Mouse (Mus musculus) hindbrain, embryonic 16.5 days (tissue): ENCODE measurements around the gene Zrsr2. TPM values are rescaled to one million over a fixed set of nuclear protein-coding genes. Genes with fewer than 3 reads are reported as not detected.
A peak's percentile ranks its signal among the peaks of the same experiment; 100 is the strongest.

Experiments
- ATAC-seq: fragments of 200-750 bp; cut with Nextera tagmentation; 2 replicates; pipeline ENCODE4 v1.8.0; 2017; ENCODE audit warnings: moderate TSS enrichment, moderate library complexity
- H3K27ac ChIP-seq: fragments of 300-500 bp; sonication (generic); 2 replicates; pipeline ENCODE4 v1.5.1; 2014; ENCODE audit warnings: low read depth, mild to moderate bottlenecking, control low read depth, low read length, moderate library complexity
- H3K27me3 ChIP-seq: fragments of 300-500 bp; sonication (generic); replicated peaks from 2 replicates; pipeline ENCODE4 v1.6.1; 2014; ENCODE audit warnings: low read length; ENCODE audit not compliant: control insufficient read depth, insufficient read depth
- H3K36me3 ChIP-seq: fragments of 300-500 bp; sonication (generic); 2 replicates; pipeline ENCODE4 v1.6.1; 2014; ENCODE audit warnings: mild to moderate bottlenecking, low read length, moderate library complexity, mixed read lengths; ENCODE audit not compliant: control insufficient read depth, insufficient read depth
- H3K4me1 ChIP-seq: fragments of 300-500 bp; sonication (generic); 2 replicates; pipeline ENCODE4 v1.6.1; 2014; ENCODE audit warnings: low read depth, low read length; ENCODE audit not compliant: control insufficient read depth, insufficient read depth
- H3K4me2 ChIP-seq: fragments of 300-500 bp; sonication (generic); 2 replicates; pipeline ENCODE4 v1.6.1; 2014; ENCODE audit warnings: mild to moderate bottlenecking, low read length, control low read depth, moderate library complexity
- H3K4me3 ChIP-seq: fragments of 300-500 bp; sonication (generic); 2 replicates; pipeline ENCODE4 v1.5.1; 2014; ENCODE audit warnings: mild to moderate bottlenecking, low read length, control low read depth, moderate library complexity
- H3K9ac ChIP-seq: fragments of 300-500 bp; sonication (generic); 2 replicates; pipeline ENCODE4 v1.6.1; 2014; ENCODE audit warnings: low read depth, mild to moderate bottlenecking, control low read depth, low read length, moderate library complexity
- H3K9me3 ChIP-seq: fragments of 300-500 bp; sonication (generic); 2 replicates; pipeline ENCODE4 v1.6.1; 2014; ENCODE audit warnings: mild to moderate bottlenecking, low read length, moderate library complexity; ENCODE audit not compliant: control insufficient read depth
- WGBS: fragments of 180-500 bp; shearing (Covaris S2); extraction: QIAGEN DNeasy Blood & Tissue Kit; methylation state at CpG from one replicate; pipeline ENCODE4 v1.1.7; 2014; 5-methylcytosine and 5-hydroxymethylcytosine counted together
- polyA plus RNA-seq: library from polyadenylated mRNA; unstranded; fragments of >200 nt; fragmentation: Nextera tagmentation; extraction: Ambion mirVana; gene quantifications from 2 replicates; pipeline ENCODE4 v1.2.1, GENCODE M21; 2015

Zrsr2 gene
- polyA plus RNA-seq, 1 experiment from 2014 or later = 60.1 TPM

- no peak for ATAC-seq
- Histone ChIP-seq H3K36me3 (no peaks in the 10 kb centered on the region), H3K27me3 (no peaks in the 10 kb centered on the region; the same call in 1 of the 2 replicates), H3K4me2 (peak overlapping the region; percentile 56), H3K9ac (peak overlapping the region; percentile 64), H3K4me3 (peak overlapping the region; percentile 59), H3K9me3 (no peaks in the 10 kb centered on the region; the same call in 1 of the 2 replicates), H3K27ac (peak overlapping the region; percentile 92), H3K4me1 (no peaks in the 10 kb centered on the region)
- WGBS = 21% methylated on average over 8 of the region's 8 CpGs
These were observed 50.5 kb downstream of the Zrsr2 start for GRCm38 (mm10) chrX:163908003-163908336.

DNA sequence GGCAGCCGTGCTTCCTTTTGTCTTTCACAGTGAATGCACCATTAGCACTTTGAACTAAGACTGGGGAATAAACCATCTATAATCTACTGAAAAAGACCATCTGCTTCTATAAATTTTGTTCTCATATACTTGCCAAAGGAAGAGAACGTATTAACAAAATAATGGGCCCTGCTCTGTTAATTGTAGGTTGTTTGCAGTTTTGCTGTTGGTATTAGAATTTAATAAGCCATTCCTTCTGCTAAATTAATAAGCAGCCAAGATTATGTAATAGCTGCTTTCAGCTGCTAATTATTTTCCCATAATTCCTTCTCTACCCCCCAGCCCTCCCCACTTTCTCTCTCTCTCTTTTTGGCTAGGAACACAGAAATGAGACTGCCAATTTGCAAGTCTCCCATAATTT, 51.6 kb downstream of the Zrsr2 start:
- ATAC-seq = no peak
- Histone ChIP-seq H3K4me1 (no peaks in the 10 kb centered on the region), H3K27ac (no peak overlapping the region), H3K9me3 (no peaks in the 10 kb centered on the region; the same call in 1 of the 2 replicates), H3K4me3 (no peak overlapping the region), H3K36me3 (no peaks in the 10 kb centered on the region), H3K27me3 (no peaks in the 10 kb centered on the region; the same call in 1 of the 2 replicates), H3K9ac (no peak overlapping the region), H3K4me2 (no peak overlapping the region)
- 77% methylated on average over 2 of the region's 2 CpGs for WGBS

DNA sequence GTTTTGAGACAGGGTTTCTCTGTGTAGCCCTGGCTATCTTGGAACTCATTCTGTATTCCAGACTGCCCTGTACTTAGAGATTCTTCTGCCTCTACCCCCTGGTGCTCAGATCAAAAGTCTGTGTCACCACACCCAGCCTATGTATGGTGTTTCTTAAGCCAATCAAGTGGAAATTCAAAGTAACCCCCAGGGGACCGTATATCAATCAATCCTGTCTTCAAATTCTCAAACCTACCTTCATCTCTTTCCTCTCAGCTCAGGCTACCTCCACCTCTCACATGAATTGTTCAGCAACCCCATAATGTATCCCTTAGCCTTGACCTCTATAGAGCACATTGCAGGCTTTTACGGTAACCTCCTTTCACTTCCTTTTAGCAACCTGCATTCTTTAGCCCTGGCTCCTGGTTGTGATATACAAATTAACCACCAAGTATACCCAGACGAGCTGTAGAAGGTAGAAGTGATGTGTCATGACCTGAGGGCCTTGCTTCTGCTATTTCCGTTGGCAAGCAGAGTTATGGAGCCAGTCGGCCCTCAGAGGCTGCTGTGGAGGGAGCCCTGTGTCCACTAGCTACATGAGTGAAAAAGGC, 58.9 kb downstream of the Zrsr2 start:
- Histone ChIP-seq H3K27me3 (no peaks in the 10 kb centered on the region; the same call in 1 of the 2 replicates), H3K9ac (no peak overlapping the region), H3K36me3 (no peaks in the 10 kb centered on the region), H3K4me2 (no peak overlapping the region), H3K4me3 (no peak overlapping the region), H3K27ac (no peak overlapping the region), H3K4me1 (no peaks in the 10 kb centered on the region), H3K9me3 (no peaks in the 10 kb centered on the region)
- WGBS = 55% methylated on average over 5 of the region's 5 CpGs
- ATAC-seq = no peak

- no peak for ATAC-seq
- Histone ChIP-seq H3K4me1 (no peaks in the 10 kb centered on the region), H3K9ac (no peak overlapping the region), H3K36me3 (no peaks in the 10 kb centered on the region), H3K4me2 (no peak overlapping the region), H3K9me3 (no peaks in the 10 kb centered on the region), H3K27me3 (no peaks in the 10 kb centered on the region; the same call in 1 of the 2 replicates), H3K27ac (no peak overlapping the region), H3K4me3 (no peak overlapping the region)
- 71% methylated on average over 1 of the region's 1 CpGs for WGBS
These were observed 61.1 kb downstream of the Zrsr2 start for GRCm38 (mm10) chrX:163897354-163897753.

DNA sequence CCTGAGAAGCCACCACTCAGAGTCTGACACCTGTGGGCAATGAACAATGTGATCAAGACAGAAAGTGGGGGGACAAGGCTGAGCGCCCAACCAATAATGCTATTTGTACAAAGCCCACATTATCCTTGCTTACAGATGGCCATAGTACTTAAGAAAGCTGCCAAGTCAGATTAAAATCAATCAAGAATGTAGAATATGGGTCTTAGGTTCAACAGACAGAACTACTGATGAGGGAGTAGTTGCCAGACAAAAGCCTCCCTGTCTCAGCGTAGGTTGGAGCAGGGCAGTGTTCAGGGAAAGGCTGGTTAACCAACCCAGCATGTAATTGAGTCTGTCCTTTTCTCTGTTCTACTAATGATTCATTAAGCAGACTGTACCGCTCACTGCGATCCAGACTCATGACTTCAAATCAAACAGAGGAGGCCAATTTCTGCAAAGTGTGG, 72.9 kb downstream of the Zrsr2 start:
- Histone ChIP-seq H3K4me1 (no peaks in the 10 kb centered on the region), H3K36me3 (no peaks in the 10 kb centered on the region), H3K4me2 (no peak overlapping the region), H3K27ac (no peak overlapping the region), H3K4me3 (no peak overlapping the region), H3K9ac (no peak overlapping the region), H3K9me3 (no peaks in the 10 kb centered on the region), H3K27me3 (no peaks in the 10 kb centered on the region)
- WGBS = 57% methylated on average over 4 of the region's 4 CpGs
- ATAC-seq = peak; percentile 75

Other genes starting within 250 kb of the Zrsr2 start
- gene Rnf138rt1, start 197.3 kb downstream of the Zrsr2 start, polyA plus RNA-seq = 4.7 and 5.8 TPM in 2 replicates
- gene Ap1s2, start 49.6 kb downstream of the Zrsr2 start, polyA plus RNA-seq = 131 and 138 TPM in 2 replicates
- gene Car5b, start 69.3 kb upstream of the Zrsr2 start, polyA plus RNA-seq = 0.96 and 1.2 TPM in 2 replicates
- gene Siah1b, start 117.8 kb upstream of the Zrsr2 start, polyA plus RNA-seq = 16.9 and 18.1 TPM in 2 replicates
- gene Cltrn, start 130.2 kb upstream of the Zrsr2 start, polyA plus RNA-seq = 0.20 and 0.29 TPM in 2 replicates
- gene Ace2, start 180.7 kb upstream of the Zrsr2 start, polyA plus RNA-seq = 0.49 and 1.1 TPM in 2 replicates